Mouse (Mus musculus) midbrain, postnatal 0 days (tissue): Measurements from ENCODE around the gene Zfp383. TPM values are rescaled to one million over a fixed set of nuclear protein-coding genes. Genes with fewer than 3 reads are reported as not detected.

Source experiments
- ATAC-seq: fragments of 200-750 bp; cut with Nextera tagmentation; 2 replicates; pipeline ENCODE4 v1.8.0; 2017; ENCODE audit warnings: moderate number of reproducible peaks, mild to moderate bottlenecking, moderate TSS enrichment, moderate library complexity; ENCODE audit not compliant: low FRiP score
- DNase-seq: peaks from one replicate; pipeline ENCODE4 v3.0.0-alpha.2; 2015; ENCODE audit warnings: low spot score
- H3K27ac ChIP-seq: fragments of 300-500 bp; sonication (generic); 2 replicates; pipeline ENCODE4 v1.5.1; 2014; ENCODE audit warnings: low read depth, mild to moderate bottlenecking, low read length, mixed read lengths
- H3K27me3 ChIP-seq: fragments of 300-500 bp; sonication (generic); 2 replicates; pipeline ENCODE4 v1.6.1; 2014; ENCODE audit warnings: low read length, control low read depth, mixed read lengths; ENCODE audit not compliant: insufficient read depth
- H3K36me3 ChIP-seq: fragments of 300-500 bp; sonication (generic); 2 replicates; pipeline ENCODE4 v1.6.1; 2014; ENCODE audit warnings: low read length, control low read depth, mixed read lengths; ENCODE audit not compliant: insufficient read depth
- H3K4me1 ChIP-seq: fragments of 300-500 bp; sonication (generic); 2 replicates; pipeline ENCODE4 v1.6.1; 2014; ENCODE audit warnings: mild to moderate bottlenecking, control low read depth, antibody characterized with exemption, low read length, mixed read lengths; ENCODE audit not compliant: insufficient read depth
- H3K4me2 ChIP-seq: fragments of 300-500 bp; sonication (generic); 2 replicates; pipeline ENCODE4 v1.6.1; 2014; ENCODE audit warnings: low read depth, mild to moderate bottlenecking, low read length, mixed read lengths; ENCODE audit not compliant: poor library complexity, severe bottlenecking
- H3K4me3 ChIP-seq: fragments of 300-500 bp; sonication (generic); 2 replicates; pipeline ENCODE4 v1.5.1; 2014; ENCODE audit warnings: low read depth, mild to moderate bottlenecking, low read length, moderate library complexity
- H3K9ac ChIP-seq: fragments of 300-500 bp; sonication (generic); replicated peaks from 2 replicates; pipeline ENCODE4 v1.6.1; 2014; ENCODE audit warnings: mild to moderate bottlenecking, low read length, moderate library complexity, mixed read lengths; ENCODE audit not compliant: poor library complexity, severe bottlenecking
- H3K9me3 ChIP-seq: fragments of 300-500 bp; sonication (generic); 2 replicates; pipeline ENCODE4 v1.6.1; 2016; ENCODE audit warnings: low read length, control low read depth
- CTCF ChIP-seq: IDR thresholded peaks from 2 replicates; pipeline ENCODE4 v1.5.1; 2016; ENCODE audit warnings: antibody characterized with exemption, mild to moderate bottlenecking
- WGBS: fragments of 180-500 bp; shearing (Covaris S2); extraction: QIAGEN DNeasy Blood & Tissue Kit; methylation state at CpG from one replicate; pipeline ENCODE4 v1.1.7; 2014; 5-methylcytosine and 5-hydroxymethylcytosine counted together
- polyA plus RNA-seq: library from polyadenylated mRNA; unstranded; fragments of >200 nt; fragmentation: Nextera tagmentation; extraction: Ambion mirVana; gene quantifications from 2 replicates; pipeline ENCODE4 v1.2.1, GENCODE M21; 2015
- total RNA-seq: library from RNA; depleted of rRNA; stranded (reverse); fragments of >200 nt; gene quantifications from 2 replicates; pipeline ENCODE4 v1.2.3, GENCODE M21; 2014

Gene Zfp383
- total and polyA plus RNA-seq, 2 experiments from 2014 or later: 5.4 to 6.6 TPM

DNA sequence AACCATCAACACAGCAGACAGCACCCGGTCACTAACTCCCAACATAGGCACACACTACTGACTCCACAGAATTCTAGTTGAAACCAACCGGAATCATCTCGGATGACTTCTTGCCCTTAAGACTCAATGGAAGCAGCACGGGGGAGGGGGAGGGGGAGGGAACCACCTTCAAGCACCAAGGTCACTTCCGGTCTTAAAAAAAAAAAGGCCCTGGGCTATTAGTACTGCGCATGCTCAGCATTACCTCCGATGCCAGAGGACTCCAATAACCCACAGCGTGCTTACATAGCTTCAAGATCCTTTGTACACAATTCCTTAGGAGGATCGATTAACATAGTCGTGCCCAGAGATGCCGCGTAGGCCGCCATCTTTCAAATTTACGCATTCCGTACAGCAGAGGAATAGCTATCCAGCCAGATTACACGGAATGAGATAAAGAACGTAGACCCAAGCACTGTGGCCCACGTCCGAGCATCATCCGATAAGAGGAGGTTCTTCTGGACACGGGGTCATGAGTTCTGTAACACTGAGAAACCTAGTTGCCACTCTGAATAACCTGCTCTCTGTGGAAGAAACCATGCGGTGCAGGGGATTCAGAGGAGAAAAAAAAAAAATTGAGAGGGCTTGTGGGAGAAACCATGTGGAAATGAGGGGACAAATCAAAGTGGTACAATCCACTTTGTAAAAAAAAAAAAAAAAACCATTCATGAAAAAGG is 1.9 kb upstream of the Zfp383 start, which contains the start of gene Zfp27:
Gene Zfp27 (minus strand): TSS at position 607 of the 716 bp plus-strand sequence.
- peak; percentile 90 for ATAC-seq
- TF ChIP-seq CTCF: peak; percentile 9; the same call in 1 of the 2 replicates
- H3K9me3 ChIP-seq: no peaks in the 10 kb centered on the region
- no peaks in the 10 kb centered on the region for H3K27me3 ChIP-seq
- peaks cover 3% of the 10 kb centered on the region; the same call in 1 of the 2 replicates for H3K36me3 ChIP-seq
- peak within 1 kb of the TSS; percentile 54 for H3K9ac ChIP-seq
- WGBS: under 1% methylated on average over 22 of the region's 22 CpGs
- H3K4me1 ChIP-seq: peaks cover 6% of the 10 kb centered on the region; the same call in 1 of the 2 replicates
- peak; percentile 98 for DNase-seq
- peak within 1 kb of the TSS; percentile 44 for H3K4me2 ChIP-seq
- peak within 1 kb of the TSS; percentile 94 for H3K27ac ChIP-seq
- H3K4me3 ChIP-seq: peak within 1 kb of the TSS; percentile 41

DNA sequence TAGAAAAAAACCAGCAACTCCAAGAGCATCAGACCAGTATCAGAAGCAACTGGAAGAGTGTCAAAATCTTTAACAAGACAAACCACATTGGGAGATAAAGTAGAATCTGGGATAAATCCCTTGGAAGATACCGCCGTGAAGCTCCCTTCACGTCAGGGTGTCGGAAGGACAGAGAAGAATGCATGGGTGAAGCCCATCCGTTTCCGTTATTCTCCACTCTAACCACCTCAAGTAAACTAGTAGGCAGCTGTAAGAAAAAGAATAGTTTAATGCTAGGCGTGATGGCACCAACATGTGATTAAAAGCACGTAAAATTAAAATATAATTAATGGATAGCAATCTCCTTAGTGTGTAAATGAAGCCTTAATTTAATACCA is 1.4 kb upstream of the Zfp383 start:
- peaks cover 6% of the 10 kb centered on the region; the same call in 1 of the 2 replicates for H3K4me1 ChIP-seq
- DNase-seq (no peak), ATAC-seq (peak; percentile 15; the same call in 1 of the 2 replicates)
- H3K4me3 ChIP-seq: peak overlapping the region; percentile 41
- peak overlapping the region; percentile 94 for H3K27ac ChIP-seq
- H3K36me3 ChIP-seq: peaks cover 3% of the 10 kb centered on the region; the same call in 1 of the 2 replicates
- H3K4me2 ChIP-seq: peak overlapping the region; percentile 44
- TF ChIP-seq CTCF: no peak
- H3K9ac ChIP-seq: peak overlapping the region; percentile 54
- H3K9me3 ChIP-seq: no peaks in the 10 kb centered on the region
- WGBS: 17% methylated on average over 8 of the region's 8 CpGs
- no peaks in the 10 kb centered on the region for H3K27me3 ChIP-seq

DNA sequence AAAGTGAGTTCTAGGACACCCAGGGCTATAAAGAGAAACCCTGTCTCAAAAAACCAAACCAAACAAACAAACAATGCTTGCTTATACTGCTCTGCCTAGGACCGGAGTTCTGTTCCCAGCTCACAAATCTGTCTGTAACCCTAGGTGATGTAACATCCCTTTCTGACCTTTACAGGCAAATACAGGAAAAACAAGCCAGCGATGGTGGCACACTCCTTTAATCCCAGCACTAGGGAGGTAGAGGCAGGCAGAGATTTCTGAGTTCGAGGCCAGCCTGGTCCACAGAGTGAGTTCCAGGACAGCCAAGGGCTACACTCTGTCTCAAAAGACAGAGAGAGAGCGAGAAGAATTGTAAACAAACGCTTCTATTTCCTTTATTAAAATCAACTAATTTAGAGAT is 817 bp upstream of the Zfp383 start:
- H3K36me3 ChIP-seq: peaks cover 9% of the 10 kb centered on the region
- no peaks in the 10 kb centered on the region for H3K27me3 ChIP-seq
- no peak for DNase-seq
- no peak for ATAC-seq
- H3K9ac ChIP-seq: no peak overlapping the region
- 88% methylated on average over 5 of the region's 5 CpGs for WGBS
- H3K27ac ChIP-seq: peak overlapping the region; percentile 94
- TF ChIP-seq CTCF: no peak
- no peaks in the 10 kb centered on the region for H3K9me3 ChIP-seq
- H3K4me1 ChIP-seq: peaks cover 6% of the 10 kb centered on the region; the same call in 1 of the 2 replicates
- peak overlapping the region; percentile 44; the same call in 1 of the 2 replicates for H3K4me2 ChIP-seq
- H3K4me3 ChIP-seq: no peak overlapping the region

DNA sequence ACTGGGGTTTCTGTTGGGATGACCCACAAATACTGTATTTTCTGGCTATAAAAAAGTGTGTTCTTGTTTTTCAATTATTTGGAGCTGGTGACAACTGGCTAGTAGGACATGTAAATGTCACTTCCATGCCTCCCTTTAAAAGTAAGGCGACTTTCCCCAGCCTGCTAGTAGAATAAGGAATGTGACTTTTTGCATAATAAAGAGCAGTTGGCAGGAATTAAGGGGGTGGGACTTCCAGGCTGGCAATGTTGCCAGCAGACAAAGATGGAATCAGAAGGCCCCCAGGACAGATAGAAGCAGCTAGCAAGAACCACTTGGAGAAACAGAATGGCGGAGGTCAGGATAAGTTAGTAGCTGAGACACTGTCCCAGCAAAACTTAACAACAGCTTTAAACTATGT is 2.2 kb downstream of the Zfp383 start:
- ATAC-seq (no peak), DNase-seq (peak; percentile 16)
- H3K27me3 ChIP-seq: no peaks in the 10 kb centered on the region

DNA sequence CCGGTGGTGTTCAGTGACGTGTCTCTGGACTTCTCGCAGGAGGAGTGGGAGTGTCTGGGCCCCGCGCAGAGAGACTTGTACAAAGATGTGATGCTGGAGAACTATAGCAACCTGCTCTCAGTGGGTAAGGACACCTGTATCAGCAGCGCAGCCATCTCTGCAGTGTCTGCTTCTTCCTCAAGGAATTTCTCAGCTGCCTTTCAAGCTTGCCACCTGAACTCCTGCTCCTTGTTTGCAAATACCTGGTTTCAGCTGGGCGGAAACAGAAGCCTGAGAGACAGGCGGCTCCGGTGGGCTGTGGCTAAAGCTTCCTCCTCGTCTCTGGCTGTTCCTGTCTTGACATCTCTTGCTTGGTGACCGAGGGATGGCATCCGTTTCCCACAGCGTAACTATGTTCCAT is 4.1 kb downstream of the Zfp383 start:
- Histone ChIP-seq H3K27me3 (no peaks in the 10 kb centered on the region), H3K9ac (no peak overlapping the region), H3K9me3 (no peaks in the 10 kb centered on the region), H3K4me2 (no peak overlapping the region), H3K4me3 (no peak overlapping the region), H3K27ac (no peak overlapping the region), H3K36me3 (peaks cover 39% of the 10 kb centered on the region), H3K4me1 (peaks cover 6% of the 10 kb centered on the region; the same call in 1 of the 2 replicates)
- DNase-seq: no peak
- no peak for TF ChIP-seq CTCF
- WGBS: 98% methylated on average over 13 of the region's 13 CpGs
- no peak for ATAC-seq

More for the DNA sequence above, 2.2 kb downstream of the Zfp383 start:
- Histone ChIP-seq H3K27ac (no peak overlapping the region), H3K36me3 (peaks cover 32% of the 10 kb centered on the region), H3K9me3 (no peaks in the 10 kb centered on the region), H3K4me2 (no peak overlapping the region), H3K9ac (no peak overlapping the region), H3K4me1 (peaks cover 6% of the 10 kb centered on the region; the same call in 1 of the 2 replicates), H3K4me3 (no peak overlapping the region)
- WGBS: 58% methylated on average over 2 of the region's 2 CpGs
- TF ChIP-seq CTCF: no peak

DNA sequence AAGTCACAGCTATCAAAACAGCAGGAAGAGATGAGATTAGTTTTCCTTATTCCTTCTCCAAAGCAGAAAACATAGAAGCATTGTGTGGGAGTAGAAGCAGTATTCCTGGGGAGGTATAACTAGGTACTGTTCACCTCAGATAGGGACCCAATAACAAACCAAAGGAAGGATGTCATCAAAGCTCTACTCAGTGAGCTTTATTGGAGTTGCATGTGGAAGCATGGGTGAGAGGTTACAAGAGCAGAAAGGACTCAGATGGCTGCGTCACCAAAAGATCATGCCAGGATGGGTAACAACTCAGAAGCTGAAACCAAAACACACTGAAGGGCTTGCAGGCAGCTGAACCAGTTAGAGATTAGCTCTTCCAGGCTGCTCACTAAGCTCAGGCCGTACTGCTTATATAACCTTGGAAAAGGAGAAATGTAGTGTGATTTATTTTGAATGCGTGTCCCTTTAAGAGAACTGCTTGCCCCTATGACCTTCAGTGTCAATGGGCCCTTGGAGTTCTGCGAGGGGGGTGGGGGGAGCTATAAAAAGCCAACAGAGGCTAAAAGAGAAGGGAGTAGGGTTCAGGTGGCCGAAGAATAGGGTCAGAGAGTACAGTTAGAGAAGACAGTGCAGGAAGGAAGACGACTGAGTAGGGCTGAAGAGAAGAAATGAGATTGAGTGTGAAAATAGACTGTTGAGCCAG is 9.5 kb downstream of the Zfp383 start:
- 80% methylated on average over 6 of the region's 6 CpGs for WGBS
- ATAC-seq (no peak), DNase-seq (no peak)

More for the DNA sequence above, 9.5 kb downstream of the Zfp383 start:
- no peak for TF ChIP-seq CTCF
- Histone ChIP-seq H3K4me2 (no peak overlapping the region), H3K9me3 (no peaks in the 10 kb centered on the region), H3K9ac (no peak overlapping the region), H3K27me3 (no peaks in the 10 kb centered on the region), H3K36me3 (peaks cover 27% of the 10 kb centered on the region), H3K4me3 (no peak overlapping the region), H3K4me1 (no peaks in the 10 kb centered on the region), H3K27ac (no peak overlapping the region)
